Mouse (Mus musculus) embryo, embryonic 11.5 days (tissue): ENCODE measurements around the gene Dtl.

ENCODE experiments used
- DNase-seq: peaks from one replicate; pipeline ENCODE4 v3.0.0-alpha.2; 2012; ENCODE audit warnings: low read depth, low spot score

Gene Dtl

GRCm38 (mm10) chr1:191575458-191576247, at the start of gene Dtl, which contains the start of gene Ints7:
Gene Dtl (minus strand): TSS chr1:191575544.
Gene Ints7 (plus strand): TSS chr1:191575636.
- DNase-seq = peak; percentile 100

- no peak for DNase-seq
Observed at GRCm38 (mm10) chr1:191625026-191625425, 49.7 kb upstream of the Dtl start.

DNA sequence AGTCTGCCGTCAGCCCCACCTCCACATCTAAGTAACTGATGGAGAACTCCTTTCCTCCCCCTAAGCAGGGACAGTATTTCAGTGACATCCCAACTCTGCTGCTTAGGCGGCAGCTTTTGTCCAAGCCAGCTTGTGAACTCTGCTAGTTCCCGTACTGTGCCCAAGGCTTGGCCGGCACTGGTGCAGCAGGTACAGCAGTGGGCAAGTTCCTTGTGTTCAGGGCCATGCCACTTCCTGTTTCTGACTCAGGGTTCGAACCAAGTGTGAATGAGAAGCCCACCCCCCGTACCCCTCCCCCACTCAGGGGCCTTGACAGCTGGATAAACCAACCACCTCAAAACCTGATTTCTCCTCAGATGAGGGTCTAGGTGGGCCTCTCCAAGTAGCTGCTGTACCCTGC, 49.1 kb upstream of the Dtl start:
- no peak for DNase-seq

DNA sequence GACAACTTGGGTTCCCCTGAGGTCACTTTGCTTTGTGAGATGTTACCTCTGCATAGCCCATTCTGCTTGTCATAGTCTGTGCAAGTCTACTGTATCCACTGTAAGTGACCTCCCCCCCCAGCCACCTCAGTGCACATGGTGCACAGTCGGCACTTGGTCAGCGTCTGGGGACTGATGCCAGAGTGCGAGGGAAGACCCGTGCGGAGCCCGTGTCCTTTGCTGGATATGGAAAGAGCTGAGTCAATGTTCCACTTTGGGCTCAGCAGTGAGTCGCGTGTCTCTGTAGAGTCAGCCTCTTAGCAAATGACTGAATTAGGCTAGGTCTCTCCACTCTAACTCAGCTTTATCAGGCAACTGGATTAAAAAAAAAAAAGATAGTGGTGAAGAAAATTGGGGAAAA, 47.5 kb upstream of the Dtl start:
- DNase-seq = no peak

DNA sequence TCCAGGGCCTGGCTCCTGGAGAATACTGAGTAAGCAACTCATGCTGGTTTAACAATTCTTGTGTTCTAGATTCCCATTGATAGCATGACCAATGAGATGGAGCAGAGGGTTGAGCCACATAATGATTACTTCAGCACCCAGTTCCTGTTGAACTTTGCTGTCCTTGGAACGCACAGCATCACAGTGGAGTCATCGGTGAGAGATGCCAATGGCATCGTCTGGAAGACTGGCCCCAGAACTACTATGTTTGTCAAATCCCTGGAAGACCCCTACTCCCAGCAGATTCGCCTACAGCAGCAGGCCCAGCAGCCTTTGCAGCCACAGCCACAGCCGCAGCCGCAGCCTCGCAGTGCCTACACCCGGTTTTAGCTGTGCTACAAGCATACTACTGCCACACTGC, 45.8 kb upstream of the Dtl start:
- no peak for DNase-seq

- no peak for DNase-seq
Observed at GRCm38 (mm10) chr1:191618067-191618766, 42.9 kb upstream of the Dtl start.

GRCm38 (mm10) chr1:191617589-191617988, 42.2 kb upstream of the Dtl start:
- DNase-seq = no peak

DNA sequence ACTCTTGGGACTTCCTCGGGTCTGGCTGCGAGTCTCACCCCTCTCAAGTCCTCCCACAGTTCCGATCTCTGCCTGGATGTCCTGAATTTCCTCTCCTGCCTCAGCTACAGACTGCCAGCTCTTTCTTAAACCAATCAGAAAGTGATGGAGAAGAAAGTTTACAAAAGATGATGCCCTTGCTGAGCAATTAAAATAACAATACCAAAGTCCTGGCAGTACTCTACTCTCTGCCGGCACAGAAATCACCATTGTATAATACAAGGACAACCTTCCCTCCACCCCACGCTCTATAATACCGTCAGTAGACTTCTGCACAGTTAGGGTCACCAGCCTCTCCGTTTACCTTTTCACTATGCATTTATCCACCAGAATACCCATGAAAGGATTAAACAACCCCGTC, 40.9 kb upstream of the Dtl start:
- no peak for DNase-seq

GRCm38 (mm10) chr1:191612877-191613276, 37.5 kb upstream of the Dtl start:
- DNase-seq = no peak

GRCm38 (mm10) chr1:191611686-191612085, 36.3 kb upstream of the Dtl start:
- no peak for DNase-seq

- DNase-seq = no peak
Observed at GRCm38 (mm10) chr1:191610357-191610756, 35.0 kb upstream of the Dtl start.

GRCm38 (mm10) chr1:191609578-191609977, 34.2 kb upstream of the Dtl start:
- DNase-seq = no peak

DNA sequence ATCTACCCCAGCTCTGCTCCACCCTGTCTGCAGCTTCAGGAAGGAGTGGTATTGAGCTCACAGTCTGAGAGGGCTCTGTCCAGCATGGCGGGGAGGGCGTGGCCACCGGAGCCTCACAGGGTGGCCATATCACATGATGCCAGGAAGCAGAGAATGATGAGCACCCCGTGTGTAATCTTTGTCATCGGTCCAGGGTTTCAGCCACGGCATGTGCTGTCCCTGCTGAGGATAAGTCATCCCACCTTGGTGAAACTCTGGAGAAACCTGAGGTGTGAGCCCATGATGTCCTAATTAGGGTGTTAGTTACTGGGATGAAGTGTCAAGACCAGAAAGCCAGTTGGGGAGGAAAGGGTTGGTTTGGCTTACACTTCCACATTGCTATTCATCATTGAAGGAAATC, 33.7 kb upstream of the Dtl start:
- DNase-seq = no peak

GRCm38 (mm10) chr1:191604690-191605089, 29.3 kb upstream of the Dtl start:
- no peak for DNase-seq

GRCm38 (mm10) chr1:191599210-191599609, 23.9 kb upstream of the Dtl start:
- no peak for DNase-seq

GRCm38 (mm10) chr1:191596076-191596475, 20.7 kb upstream of the Dtl start:
- DNase-seq = no peak

- no peak for DNase-seq
Observed at GRCm38 (mm10) chr1:191592016-191592720, 16.8 kb upstream of the Dtl start.

DNA sequence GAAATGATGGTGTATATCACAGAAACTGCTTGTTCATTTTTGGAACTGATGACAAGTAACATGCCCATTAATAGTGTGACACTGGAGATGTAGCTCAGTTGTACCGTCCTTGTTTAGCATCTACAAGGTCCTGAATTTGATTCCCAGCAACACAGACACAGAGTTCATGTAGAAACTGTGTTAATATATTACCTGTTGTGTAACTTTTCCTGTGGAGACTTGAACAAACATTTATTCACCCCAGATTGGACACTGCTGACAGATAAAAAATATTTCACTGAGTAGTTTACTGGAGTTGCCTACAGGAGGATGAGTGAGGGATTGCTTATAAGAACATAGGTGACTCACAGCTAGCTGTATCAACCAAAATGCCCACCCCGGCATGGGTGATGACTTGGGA, 13.4 kb upstream of the Dtl start:
- DNase-seq = no peak

- DNase-seq = no peak
Observed at GRCm38 (mm10) chr1:191587062-191587461, 11.7 kb upstream of the Dtl start.

DNA sequence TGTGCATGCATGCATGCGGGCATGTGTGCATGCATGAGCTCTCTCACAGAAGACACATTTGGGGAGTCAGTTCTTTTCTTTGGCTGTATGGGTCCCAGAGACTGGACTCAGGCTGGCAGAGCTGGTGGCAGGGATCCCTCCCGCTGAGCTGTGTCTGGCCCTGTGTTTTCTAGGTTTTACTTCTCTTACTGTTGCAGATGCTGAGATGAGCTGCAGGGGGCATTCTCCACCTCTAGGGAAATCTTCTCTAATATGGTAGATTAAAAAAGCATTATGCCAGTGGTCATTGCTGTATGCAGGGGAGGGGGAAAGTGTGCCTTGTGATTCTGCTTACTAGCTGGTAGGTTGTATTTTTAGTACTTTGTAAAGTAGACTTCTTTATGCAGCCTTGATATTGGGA, 10.4 kb upstream of the Dtl start:
- no peak for DNase-seq

GRCm38 (mm10) chr1:191584483-191584882, 9.1 kb upstream of the Dtl start:
- DNase-seq = no peak

GRCm38 (mm10) chr1:191583836-191584235, 8.5 kb upstream of the Dtl start:
- DNase-seq = no peak

- no peak for DNase-seq
Observed at GRCm38 (mm10) chr1:191581641-191582040, 6.3 kb upstream of the Dtl start.
